Mouse (Mus musculus) A20 (cell line): ENCODE measurements around the gene Cd163.

Experiments used
- DNase-seq: peaks from one replicate; pipeline ENCODE4 v3.0.0-alpha.2; 2011; ENCODE audit warnings: low read depth, low spot score

The Cd163 gene

GRCm38 (mm10) chr6:124360549-124360948 is 56.1 kb downstream of the Cd163 start:
- no peak for DNase-seq

- no peak for DNase-seq
These were observed 59.9 kb downstream of the Cd163 start for GRCm38 (mm10) chr6:124364328-124364727.

DNA sequence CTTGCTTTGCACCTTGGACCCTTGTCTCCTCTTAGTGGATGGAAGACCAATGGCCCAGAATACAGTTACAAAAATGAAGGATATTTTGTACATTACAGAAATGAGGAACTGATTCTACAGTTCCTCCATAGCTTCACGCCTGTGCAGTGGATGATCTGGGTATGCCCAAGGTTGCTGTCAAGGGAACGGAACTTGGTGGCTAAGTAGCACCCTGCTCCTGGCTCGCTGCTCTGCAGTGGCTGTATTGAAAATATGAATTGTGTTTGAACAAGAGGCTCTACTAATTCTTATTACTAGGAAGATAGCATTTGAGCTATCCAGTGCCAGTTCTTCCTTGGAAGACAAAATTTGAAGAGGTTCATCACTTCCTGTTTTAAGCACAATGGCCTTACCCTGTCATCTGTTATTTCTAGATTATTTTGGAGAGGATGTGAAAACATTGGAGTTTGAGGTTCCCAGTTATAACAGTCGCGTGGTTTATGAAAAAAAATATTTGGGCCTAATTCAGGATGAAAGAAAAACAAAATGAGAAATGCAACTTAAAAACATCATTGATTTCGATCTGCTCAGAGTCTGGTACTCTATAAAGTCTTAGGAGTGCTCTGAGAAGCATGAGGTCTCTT is 69.2 kb downstream of the Cd163 start:
- peak; percentile 30 for DNase-seq

DNA sequence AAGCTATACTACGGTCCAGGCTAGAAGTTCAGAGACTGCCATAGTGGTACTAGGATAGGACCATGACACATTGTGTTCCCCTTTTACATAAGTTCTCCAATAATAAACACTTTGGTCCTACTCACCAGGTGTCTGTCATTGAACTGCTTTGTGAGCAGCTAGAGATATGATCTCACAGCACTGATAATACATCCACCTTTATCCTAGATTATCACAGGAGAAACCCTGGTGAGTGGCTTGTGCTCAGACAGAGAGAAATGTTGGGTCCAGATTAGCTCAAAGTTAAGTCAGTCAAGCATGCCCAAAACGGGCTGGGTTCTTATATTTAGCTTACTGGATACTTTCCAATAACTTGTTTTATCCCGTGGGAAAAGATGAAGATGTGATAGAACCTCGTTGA is 70.2 kb downstream of the Cd163 start:
- DNase-seq: no peak

DNA sequence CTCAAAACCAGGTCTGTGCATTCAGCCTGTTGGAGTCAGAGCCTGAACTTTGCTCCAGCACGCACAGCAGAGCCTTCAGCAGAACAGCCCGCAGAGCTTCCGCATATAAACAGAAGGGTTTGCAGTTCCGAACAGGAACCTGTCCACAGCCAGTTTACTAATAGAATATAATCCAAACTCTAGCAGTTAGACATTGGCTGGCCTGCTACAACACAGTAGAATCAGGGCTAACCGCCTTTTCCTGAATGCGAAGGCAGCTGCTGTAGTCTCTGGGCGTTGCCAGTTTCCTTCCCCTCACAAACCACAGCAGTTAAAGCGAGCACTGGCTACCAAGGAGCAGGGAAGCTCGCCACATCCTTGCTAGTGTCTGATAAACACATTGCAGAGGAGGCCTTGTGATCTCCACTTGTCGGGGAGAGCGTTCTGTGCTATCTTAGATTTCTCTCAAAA is 71.0 kb downstream of the Cd163 start:
- no peak for DNase-seq

DNA sequence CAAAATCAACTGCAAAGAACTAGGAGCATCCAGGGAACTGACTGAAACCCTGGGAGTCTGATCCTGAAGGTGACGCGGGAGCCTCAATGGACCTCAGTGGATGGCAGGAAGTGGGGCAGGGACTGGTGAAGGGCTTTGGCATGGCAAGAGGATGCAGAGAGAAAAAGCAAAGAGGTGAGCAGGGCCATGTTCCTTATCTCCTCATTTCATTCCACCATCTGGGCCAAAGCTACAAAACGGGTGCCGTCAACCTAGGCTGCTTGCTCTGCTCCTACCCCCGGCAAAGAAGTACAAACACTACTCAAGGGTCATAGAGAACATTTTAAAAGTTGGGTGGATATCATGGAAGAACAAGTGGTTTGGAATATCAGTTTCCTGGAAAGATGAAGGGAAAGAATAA is 71.9 kb downstream of the Cd163 start:
- no peak for DNase-seq

- no peak for DNase-seq
These were observed 73.2 kb downstream of the Cd163 start for GRCm38 (mm10) chr6:124377494-124378255.

DNA sequence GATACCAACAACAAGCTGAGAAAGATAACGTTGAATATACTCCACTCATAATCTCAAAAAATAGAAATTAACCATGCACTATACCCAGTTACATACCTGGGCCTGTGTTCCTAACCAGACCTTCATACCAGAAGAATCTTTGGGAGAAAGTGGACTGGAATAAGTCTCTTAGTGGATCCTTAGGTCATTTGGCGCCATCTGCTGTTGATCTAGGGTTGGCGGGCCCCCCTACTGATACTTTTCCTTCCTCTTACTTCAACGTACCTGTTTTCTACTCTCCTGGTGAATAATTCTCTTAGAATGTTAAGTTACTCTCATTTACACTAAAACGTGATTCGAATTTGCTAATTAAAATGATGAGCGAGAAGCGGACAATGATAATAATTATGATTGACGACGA is 74.9 kb downstream of the Cd163 start:
- peak; percentile 55 for DNase-seq
